Mouse (Mus musculus) right cerebral cortex, adult 2 months (tissue): ENCODE measurements at regions not wholly inside any gene's neighbourhood (a gene's known extent, or its start where the extent isn't known, plus 50 kb on each side); places are given as distances from the start of the nearest gene placed in this dataset.

Experiments used
- DNase-seq, 2 experiments: peaks; one replicate each; pipeline ENCODE4 v3.0.0; 2021 to 2022; ENCODE audit warnings: low spot score in 2 of 2

DNA sequence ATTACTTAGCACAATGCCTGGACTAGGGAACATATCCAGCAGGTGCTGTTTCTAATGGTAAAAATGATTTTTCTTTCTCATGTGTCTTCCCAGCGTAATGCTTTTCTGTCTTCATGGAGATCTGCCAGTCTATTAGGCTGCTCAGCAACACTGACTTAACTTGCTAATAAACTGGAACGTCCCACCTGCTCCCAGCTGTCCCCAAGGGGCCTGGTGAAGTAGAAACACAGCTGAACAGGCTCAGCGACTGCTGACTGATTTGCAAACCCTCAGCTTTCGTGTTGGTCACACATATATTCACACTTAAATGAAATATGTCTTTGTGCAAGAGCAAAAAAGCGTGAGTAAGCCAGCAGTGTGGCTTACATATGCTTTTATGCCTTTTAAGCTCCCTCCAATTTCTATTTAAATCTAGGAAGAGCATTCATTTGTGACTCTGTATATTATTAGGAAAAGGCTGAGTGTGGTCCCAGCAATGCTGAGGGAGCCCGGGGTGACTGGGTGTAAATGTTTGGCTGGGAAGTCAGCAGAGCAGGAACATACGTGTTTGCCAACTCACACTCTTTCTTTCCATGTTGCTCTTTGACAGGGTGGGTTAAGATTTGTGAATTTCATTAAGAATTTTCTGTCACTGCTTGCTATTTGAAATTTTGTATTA lies 146.7 kb upstream of the Rgmb start:
- no peak for DNase-seq

DNA sequence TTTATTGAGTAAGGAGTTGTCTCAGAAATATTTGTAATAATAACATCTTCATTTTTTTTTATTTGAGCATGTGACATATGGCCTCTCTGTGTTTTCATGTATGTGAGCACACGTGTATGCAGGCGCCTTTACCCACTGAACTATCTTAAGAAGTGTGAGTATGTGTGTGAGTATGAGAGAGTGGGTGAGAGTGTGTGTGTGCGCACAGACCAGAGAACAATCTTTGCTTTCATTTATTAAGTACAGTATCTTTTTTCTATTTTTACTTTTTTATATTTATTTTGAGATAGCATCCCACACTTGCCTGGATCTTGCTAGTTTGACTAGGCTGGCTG lies 140.5 kb upstream of the Rgmb start:
- DNase-seq = no peak

DNA sequence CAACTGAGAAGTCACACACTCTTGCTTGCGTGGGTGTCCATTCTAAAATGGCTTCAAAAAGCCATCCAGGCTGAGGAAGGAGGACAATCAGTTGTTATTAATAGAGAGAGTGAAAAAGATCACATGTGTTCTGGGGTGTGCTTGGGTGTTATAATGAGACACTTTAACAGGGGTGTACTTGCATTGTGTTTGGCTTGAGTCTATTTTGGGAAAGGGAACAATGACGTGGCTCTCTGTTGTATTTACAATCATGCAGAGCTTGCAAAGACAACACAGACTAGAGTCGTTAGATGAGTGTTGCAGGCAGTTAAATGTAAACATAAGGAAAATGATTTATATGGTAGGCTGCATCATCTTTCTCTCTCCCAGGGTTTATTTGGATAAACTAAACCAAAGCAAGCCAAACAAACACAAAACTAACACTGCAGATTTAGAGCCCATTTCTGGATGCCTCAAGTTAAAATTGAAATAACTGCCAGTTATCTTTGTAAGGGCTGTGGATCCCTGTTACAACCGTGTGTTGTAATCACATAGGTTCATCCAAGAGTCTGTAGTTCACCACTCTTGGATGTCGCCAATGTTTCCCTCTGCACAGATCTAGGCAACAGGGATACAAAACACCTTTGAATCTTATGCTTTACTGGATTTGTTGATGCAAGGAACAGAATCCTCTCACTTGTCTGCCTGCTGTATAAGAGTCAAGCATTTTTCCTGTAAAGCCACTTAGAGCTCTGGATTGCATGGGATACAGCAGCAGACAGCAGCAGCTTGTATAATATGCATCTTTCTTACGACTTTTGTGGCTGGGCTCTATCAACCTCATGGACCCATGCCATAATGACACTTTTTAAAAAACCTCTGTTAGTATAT lies 139.9 kb upstream of the Rgmb start:
- no peak for DNase-seq

DNA sequence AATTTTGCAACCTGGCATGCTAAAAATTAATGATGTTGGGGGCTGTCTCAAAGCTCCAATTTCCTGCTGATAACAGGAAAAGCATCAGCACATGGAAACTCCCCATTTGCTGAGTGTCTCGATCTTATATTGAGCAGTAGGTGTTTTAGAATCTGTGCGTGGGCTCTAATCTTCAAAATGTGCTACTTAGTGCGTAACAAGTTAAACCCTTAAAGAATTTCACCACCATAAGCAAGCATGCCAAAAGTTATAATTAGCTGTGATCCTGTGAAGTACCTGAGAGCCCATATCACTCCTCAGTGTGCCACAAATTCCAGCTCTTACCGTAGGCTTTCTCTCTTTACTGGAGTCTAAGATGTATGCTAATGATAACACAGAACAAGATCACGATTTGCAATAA lies 137.5 kb upstream of the Rgmb start:
- DNase-seq = no peak

DNA sequence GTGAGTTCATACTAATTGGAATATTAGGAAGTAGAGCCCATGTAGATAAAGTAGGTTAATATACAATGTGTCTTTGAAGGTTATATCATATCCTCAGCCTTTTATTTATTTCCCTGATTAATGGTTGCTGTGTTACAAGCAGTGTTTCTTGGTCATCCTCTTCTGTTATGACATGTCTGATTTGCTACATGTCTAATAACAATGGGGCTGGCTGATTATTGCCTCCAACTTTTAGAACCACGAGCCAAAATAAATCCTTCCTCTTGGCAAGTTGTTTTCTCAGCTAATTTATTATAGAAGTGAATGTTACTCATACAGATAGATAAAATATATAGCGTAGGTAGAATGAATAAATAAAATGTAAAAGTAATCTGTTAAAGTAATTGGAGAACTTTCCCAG lies 124.8 kb upstream of the Rgmb start:
- no peak for DNase-seq

DNA sequence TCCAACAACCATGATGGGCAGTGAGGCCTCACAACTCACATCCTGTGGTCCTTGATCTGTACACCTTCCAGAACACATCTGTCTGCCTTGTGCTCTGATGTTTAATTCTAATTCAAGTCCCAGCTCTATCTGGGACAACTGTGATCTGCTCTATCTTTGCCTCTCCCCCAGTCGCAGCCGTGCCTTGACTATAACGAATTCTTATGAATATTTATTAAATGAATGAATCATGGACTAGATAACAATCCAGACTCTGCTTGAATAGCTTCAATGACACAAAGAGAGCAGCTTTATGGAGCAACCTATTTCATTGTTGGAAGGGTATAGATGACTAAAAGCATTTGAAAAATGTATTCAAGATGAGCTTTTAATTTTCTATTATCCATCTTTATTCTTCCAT lies 120.8 kb upstream of the Rgmb start:
- peak; percentile 2 for DNase-seq

DNA sequence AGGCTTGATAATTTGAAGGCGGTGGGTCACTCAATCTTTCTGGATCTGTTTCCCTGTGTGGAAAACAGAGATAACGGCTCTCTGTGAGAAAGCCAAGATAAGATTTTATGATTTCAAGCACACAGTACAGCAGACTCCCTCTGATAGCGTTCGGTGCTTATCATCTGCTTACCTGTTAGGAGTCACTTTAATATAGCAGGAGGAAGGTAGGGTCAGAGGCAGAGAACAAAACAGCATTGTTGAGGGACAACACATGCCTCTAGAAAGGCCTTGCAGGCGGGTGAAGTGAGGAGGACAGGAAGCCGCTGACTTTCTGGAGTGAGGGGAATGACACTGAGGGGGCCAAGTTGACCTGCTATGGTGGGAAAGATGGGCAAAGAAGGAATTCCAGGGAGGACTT lies 118.9 kb upstream of the Rgmb start:
- DNase-seq = no peak

DNA sequence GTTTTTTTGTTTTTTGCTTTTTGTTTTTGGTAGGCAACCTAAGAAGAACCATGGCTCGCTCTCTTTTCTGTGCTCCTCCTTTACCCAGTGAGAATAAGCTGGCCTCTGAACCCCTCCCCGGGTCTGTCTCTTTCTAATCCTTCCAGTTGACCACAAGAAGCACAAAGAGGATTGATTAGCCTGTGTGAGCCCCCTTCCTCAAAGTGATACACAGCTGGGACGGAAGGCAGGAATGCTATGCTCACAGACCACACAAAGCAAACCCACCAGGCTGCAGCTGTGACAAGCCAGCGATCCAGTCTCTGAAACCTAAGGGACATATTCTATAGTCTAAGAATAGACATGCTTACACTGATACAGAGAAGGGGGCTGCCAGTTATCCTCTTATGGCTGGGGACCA lies 111.5 kb upstream of the Rgmb start:
- no peak for DNase-seq

DNA sequence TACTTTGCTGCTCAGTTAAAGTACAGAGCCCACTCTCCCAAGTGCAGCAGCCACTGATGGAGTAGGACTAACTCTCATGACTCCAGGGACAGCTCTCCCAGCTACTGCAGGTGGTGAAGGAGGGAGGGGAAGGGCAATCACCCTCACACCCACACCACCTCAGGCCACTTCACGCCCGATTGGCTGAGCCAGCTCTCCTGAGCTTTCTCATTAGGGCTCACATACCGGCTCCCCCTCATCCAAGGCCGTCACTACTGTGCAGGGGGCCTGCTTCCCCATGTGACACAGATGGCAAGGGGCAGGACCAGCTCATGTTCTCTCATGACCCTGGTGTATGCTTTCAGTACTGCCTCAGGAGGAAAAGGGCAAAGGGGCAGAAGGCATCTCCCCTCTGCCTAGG lies 87.8 kb upstream of the Rgmb start:
- no peak for DNase-seq

DNA sequence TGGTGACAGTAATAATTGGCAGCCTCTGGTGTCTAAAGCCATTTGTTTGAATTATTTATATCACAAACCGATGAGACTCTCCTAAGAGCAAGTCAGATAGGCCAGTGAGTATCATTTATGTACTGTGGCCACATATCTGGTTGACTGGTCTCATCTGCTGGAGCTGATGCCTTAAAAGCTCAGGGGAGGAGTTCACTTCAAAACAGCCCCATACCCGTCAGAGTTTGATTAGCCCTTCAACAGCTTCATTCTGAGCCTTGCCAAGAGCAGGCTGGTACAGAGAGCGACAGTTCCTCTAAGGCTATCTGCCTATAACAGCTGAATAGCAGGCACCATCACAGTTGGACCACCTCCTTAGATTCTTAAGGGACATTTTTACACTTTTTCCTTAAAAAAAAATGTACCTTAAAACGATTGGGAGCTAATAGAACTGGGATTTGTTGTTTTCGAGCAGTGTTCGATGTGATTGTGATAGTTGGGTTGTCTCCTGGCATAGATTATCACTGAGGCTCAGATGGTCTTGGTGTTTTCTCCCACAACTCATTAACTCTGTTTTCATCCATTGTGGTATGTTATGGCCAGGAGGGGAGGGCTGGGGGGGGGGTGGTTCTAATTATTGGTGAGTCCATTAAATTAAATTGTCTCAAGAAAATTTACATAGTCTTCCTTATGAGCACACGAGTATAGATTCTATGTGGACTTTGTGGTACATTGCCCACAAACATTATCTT lies 68.0 kb upstream of the Rgmb start:
- DNase-seq = no peak

DNA sequence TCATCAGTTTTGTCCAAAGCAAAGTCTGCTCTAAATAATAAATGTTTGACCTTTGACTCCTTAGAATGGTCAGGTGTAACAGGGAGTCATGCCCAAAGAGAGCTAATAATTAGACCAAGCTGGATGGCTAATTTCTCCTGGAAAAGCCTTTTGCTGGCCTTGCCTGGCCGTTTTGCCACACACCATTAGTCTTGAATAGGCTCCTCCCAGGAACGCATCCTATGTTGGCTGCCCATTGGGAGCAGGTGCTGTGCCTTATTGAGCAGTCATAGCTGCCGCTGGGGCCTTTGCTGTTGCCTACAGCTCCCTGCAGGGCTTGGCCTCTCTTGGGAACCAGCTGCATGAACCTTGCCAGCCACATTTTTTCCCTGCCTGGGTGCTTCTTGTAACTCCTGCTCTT lies 65.1 kb upstream of the Rgmb start:
- DNase-seq = no peak

DNA sequence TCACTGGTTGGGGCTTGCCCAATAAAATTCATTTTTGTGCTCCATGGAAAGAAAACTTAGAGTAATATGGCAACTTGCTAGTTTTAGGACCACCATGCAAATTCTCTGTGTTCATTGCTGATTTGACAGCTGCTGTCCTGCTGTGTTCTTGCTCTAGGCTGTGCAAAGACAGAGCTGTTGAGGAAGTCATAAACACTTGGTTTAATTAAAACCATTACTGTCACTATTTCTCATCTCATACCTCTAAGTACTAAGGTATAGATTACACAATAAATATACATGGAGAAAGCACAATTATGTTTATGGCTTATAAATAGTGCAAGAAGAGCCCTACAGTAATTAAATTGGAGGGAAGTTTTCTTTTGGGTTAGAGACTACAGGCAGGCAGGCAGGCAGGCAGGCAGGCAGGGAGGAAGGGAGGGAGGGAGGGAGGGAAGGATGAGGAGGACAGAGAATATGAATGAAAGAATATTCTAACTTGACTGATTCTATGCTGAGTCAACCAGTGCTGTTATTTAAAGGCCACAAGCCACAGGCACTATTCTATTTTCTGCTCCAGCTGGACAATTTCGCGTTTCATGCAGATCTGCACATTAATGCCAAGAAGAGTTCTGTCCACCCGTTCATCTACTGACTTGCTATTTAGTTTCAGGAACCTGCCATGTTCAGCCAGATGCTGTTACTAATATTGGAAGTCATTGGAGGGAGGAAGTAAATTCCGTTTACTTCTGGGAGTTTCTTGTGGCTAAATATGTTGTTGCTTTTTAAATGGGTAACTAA lies 61.2 kb upstream of the Rgmb start:
- DNase-seq = peak; percentile 13 to 16

DNA sequence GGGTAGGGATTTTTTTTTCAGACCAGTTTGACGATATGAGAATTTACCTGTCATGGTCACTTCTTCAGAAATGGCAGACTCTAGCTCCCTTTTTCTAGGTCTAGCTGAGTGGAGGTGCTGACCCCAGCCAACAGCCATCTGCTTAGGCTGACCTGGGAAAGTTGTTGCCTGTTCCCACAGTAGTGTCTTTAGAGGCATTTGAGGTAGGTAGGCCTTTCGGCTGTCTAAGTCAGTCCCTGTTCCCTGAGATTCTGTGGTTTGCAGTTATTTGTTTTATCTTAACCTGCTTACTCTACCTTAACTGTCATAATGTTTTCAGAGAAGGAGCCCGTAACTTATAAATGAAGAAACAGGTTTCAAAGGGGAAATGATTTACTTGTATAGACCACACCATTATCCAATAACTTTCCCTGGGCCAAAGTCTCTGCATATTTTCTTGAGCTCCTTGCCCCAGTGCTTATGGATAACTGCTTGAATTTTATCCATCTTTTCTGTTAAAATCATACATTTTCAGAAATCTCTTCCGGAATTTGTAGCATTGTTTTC lies 59.8 kb upstream of the Rgmb start:
- no peak for DNase-seq

DNA sequence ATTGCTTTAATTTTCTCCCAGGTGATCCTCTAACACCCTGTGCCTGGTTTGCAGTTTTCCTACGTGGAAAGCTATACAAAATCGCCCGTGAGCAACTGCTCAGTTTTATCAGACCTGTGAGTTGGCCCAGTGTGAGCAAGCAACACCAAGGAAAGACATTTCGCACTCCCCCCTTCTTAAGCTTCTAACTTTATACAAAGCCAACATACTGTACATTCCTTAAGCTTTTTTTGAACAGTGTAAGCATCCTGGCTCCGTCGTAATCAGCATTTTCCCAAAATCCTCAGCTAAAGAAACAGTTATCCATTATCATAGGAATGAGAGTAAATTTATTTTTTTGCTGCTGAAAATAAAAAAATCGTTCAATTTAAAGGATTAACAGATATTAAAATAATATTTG lies 52.0 kb upstream of the Rgmb start:
- DNase-seq = no peak

DNA sequence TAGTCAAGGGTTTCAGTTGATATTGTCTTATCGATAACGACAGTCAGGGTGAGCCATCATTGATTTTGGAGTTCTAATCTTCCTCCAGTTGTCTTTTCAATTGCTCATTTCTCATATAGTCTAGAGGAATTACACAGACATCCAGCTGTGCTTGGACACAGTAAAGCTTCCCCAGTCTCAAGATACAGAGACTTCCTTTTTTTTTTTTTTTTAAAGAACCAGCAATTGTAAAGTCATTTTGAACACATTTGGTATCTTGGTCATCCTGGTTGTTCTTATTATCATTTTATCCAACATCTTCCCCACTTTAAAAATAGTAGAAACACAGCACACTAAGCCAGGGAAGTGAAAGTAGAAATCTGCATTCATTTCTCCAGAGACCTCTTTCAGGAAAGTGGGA lies 51.4 kb upstream of the Rgmb start:
- no peak for DNase-seq
